Mouse (Mus musculus) G1E (cell line): ENCODE data around the gene Jmjd8. TPM values are rescaled to one million over a fixed set of nuclear protein-coding genes. Genes with fewer than 3 reads are reported as not detected.

Experiments used
- ATAC-seq: 2 replicates; pipeline ENCODE4 v1.8.0; 2016; ENCODE audit warnings: mild to moderate bottlenecking; ENCODE audit not compliant: insufficient number of reproducible peaks, poor library complexity, low FRiP score, severe bottlenecking; ENCODE audit errors: extremely low read depth
- DNase-seq: peaks from one replicate; pipeline ENCODE4 v3.0.0; 2012; ENCODE audit warnings: low spot score
- H3K27me3 ChIP-seq: 2 replicates; pipeline ENCODE4 v1.6.1; 2012; ENCODE audit warnings: mild to moderate bottlenecking, low read length, inconsistent platforms; ENCODE audit not compliant: insufficient read depth
- H3K36me3 ChIP-seq: replicated peaks from 2 replicates; pipeline ENCODE3; 2012; ENCODE audit warnings: mild to moderate bottlenecking, inconsistent platforms
- H3K4me1 ChIP-seq: 2 replicates; pipeline ENCODE4 v1.6.1; 2012; ENCODE audit warnings: low read depth, low read length, inconsistent platforms, mixed read lengths; ENCODE audit not compliant: insufficient read depth
- H3K4me3 ChIP-seq: 2 replicates; pipeline ENCODE4 v1.5.1; 2012; ENCODE audit warnings: low read depth, mild to moderate bottlenecking, inconsistent platforms, low read length, moderate library complexity, mixed read lengths
- H3K9me3 ChIP-seq: replicated peaks from 2 replicates; pipeline ENCODE4 v1.6.1; 2012; ENCODE audit warnings: inconsistent platforms
- CTCF ChIP-seq: IDR thresholded peaks from 2 replicates; pipeline ENCODE4 v1.5.1; 2012; ENCODE audit warnings: low read depth, low read length, inconsistent platforms, mixed read lengths
- GATA1 ChIP-seq: IDR thresholded peaks from 2 replicates; pipeline ENCODE4 v1.6.1; 2012; ENCODE audit warnings: borderline replicate concordance, low read length, inconsistent platforms, mixed read lengths
- GATA2 ChIP-seq: IDR thresholded peaks from 2 replicates; pipeline ENCODE4 v1.6.1; 2012; ENCODE audit warnings: low read depth, low read length, inconsistent platforms, borderline replicate concordance
- POLR2AphosphoS5 ChIP-seq: IDR thresholded peaks from 2 replicates; pipeline ENCODE4 v1.6.1; 2012; ENCODE audit warnings: low read depth, low read length, inconsistent platforms; ENCODE audit not compliant: insufficient replicate concordance
- TAL1 ChIP-seq: conservative IDR thresholded peaks from 2 replicates; pipeline ENCODE4 v1.6.1; 2012; ENCODE audit warnings: low read depth, low read length, inconsistent platforms, mixed read lengths
- polyA plus RNA-seq: library from polyadenylated mRNA; stranded (reverse); fragments of >175 nt; gene quantifications from 2 replicates; pipeline ENCODE4 v1.2.3, GENCODE M21; 2012
- total RNA-seq, 2 experiments: library from RNA; stranded (forward) in 1 of 2; stranded (reverse) in 1 of 2; fragments of 200-1000 nt in 1 of 2; fragments of >200 nt in 1 of 2; fragmentation: Nextera tagmentation in 1 of 2; gene quantifications; 2 replicates each; pipeline ENCODE4 v1.2.3; 2014 to 2017

Gene Jmjd8
- total and polyA plus RNA-seq, 3 experiments = 0.11 to 1.9 (median 0.90) TPM

GRCm38 (mm10) chr17:25808028-25808427, 20.6 kb upstream of the Jmjd8 start:
- ATAC-seq (no peak), DNase-seq (no peak)
- H3K9me3 ChIP-seq = 0 out of 2 replicates have a peak, but pooled peaks cover 5% of the 10 kb centered on the region
- H3K36me3 ChIP-seq = no peaks in the 10 kb centered on the region
- peaks cover 5% of the 10 kb centered on the region; the same call in 1 of the 2 replicates for H3K4me1 ChIP-seq
- H3K27me3 ChIP-seq = peaks cover 46% of the 10 kb centered on the region
- H3K4me3 ChIP-seq = no peak overlapping the region
- TF ChIP-seq POLR2AphosphoS5 (no peak), TAL1 (no peak), GATA2 (no peak), CTCF (no peak), GATA1 (no peak)

GRCm38 (mm10) chr17:25808789-25809605, 19.7 kb upstream of the Jmjd8 start, which contains the start of gene Fbxl16:
Gene Fbxl16, plus strand, starts transcription at chr17:25809085.
- TF ChIP-seq CTCF = no peak
- TF ChIP-seq GATA1 = no peak
- TF ChIP-seq TAL1 = no peak
- TF ChIP-seq GATA2 = no peak
- no peak for TF ChIP-seq POLR2AphosphoS5
- DNase-seq (no peak), ATAC-seq (no peak)
- H3K4me1 ChIP-seq = peaks cover 5% of the 10 kb centered on the region; the same call in 1 of the 2 replicates
- no peaks in the 10 kb centered on the region for H3K36me3 ChIP-seq
- no peak within 1 kb of the TSS for H3K4me3 ChIP-seq
- peaks cover 46% of the 10 kb centered on the region for H3K27me3 ChIP-seq
- 0 out of 2 replicates have a peak, but pooled peaks cover 5% of the 10 kb centered on the region for H3K9me3 ChIP-seq

- H3K4me3 ChIP-seq = no peak overlapping the region
- H3K36me3 ChIP-seq = no peaks in the 10 kb centered on the region
- peaks cover 46% of the 10 kb centered on the region for H3K27me3 ChIP-seq
- no peak for ATAC-seq
- DNase-seq = no peak
- TF ChIP-seq CTCF (no peak), GATA1 (no peak), POLR2AphosphoS5 (no peak), GATA2 (no peak), TAL1 (no peak)
- H3K4me1 ChIP-seq = peaks cover 5% of the 10 kb centered on the region; the same call in 1 of the 2 replicates
- 0 out of 2 replicates have a peak, but pooled peaks cover 5% of the 10 kb centered on the region for H3K9me3 ChIP-seq
Observed at GRCm38 (mm10) chr17:25809606-25810340, 18.9 kb upstream of the Jmjd8 start.

- no peaks in the 10 kb centered on the region for H3K36me3 ChIP-seq
- no peak for DNase-seq
- H3K9me3 ChIP-seq = 0 out of 2 replicates have a peak, but pooled peaks cover 5% of the 10 kb centered on the region
- H3K4me1 ChIP-seq = peaks cover 5% of the 10 kb centered on the region; the same call in 1 of the 2 replicates
- H3K27me3 ChIP-seq = peaks cover 51% of the 10 kb centered on the region
- TF ChIP-seq GATA2 (no peak), TAL1 (no peak), GATA1 (no peak), POLR2AphosphoS5 (no peak), CTCF (no peak)
- no peak overlapping the region for H3K4me3 ChIP-seq
- no peak for ATAC-seq
Observed at GRCm38 (mm10) chr17:25810890-25811289, 17.8 kb upstream of the Jmjd8 start.

GRCm38 (mm10) chr17:25813471-25813870, 15.2 kb upstream of the Jmjd8 start:
- Histone ChIP-seq H3K36me3 (no peaks in the 10 kb centered on the region), H3K9me3 (0 out of 2 replicates have a peak, but pooled peaks cover 5% of the 10 kb centered on the region), H3K4me1 (peaks cover 5% of the 10 kb centered on the region; the same call in 1 of the 2 replicates), H3K4me3 (no peak overlapping the region), H3K27me3 (peaks cover 64% of the 10 kb centered on the region)
- ATAC-seq = no peak
- TF ChIP-seq GATA1 (no peak), GATA2 (no peak), CTCF (no peak), POLR2AphosphoS5 (no peak), TAL1 (no peak)
- peak; percentile 54 for DNase-seq
